Mouse (Mus musculus) layer of hippocampus, adult 18-20 months (tissue): ENCODE data around the gene Asb8. TPM values are rescaled to one million over a fixed set of nuclear protein-coding genes. Genes with fewer than 3 reads are reported as not detected.

Source experiments
- DNase-seq, 2 experiments: peaks; one replicate each; pipeline ENCODE4 v3.0.0; 2022; ENCODE audit warnings: low spot score in 2 of 2
- total RNA-seq, 2 experiments: library from RNA; stranded (reverse); gene quantifications; 2 replicates each; pipeline ENCODE4 v1.2.3; 2021

Gene Asb8
- total RNA-seq, 2 experiments from 2014 or later = 53.7 to 54.8 TPM

GRCm38 (mm10) chr15:98089421-98090183 is 75.8 kb downstream of the Asb8 start:
- DNase-seq = no peak

- DNase-seq = no peak
These were observed 76.5 kb downstream of the Asb8 start for GRCm38 (mm10) chr15:98088889-98089288.

Other genes with a start within 250 kb of the Asb8 start
- 10 to 100 TPM; 33.0 to 36.5 TPM for gene Tmem106c, start 201.4 kb downstream of the Asb8 start, total RNA-seq
- gene Col2a1, start 160.9 kb downstream of the Asb8 start, total RNA-seq = 1 to 10 TPM; 1.3 to 1.6 TPM
- 100 to 1,000 TPM; 370 to 384 TPM for gene Pfkm, start 73.0 kb downstream of the Asb8 start, total RNA-seq
- 10 to 100 TPM; 12.4 to 13.2 TPM for gene Senp1, start 71.9 kb downstream of the Asb8 start, total RNA-seq
- gene Ccdc184, start 1.5 kb upstream of the Asb8 start, total RNA-seq = 10 to 100 TPM; 11.7 to 12.7 TPM
- under 1 TPM in 1 of 2 experiments, not detected in 1; 0.68 TPM for gene Olfr288, start 29.9 kb upstream of the Asb8 start, total RNA-seq
- gene Gm44579, start 55.4 kb upstream of the Asb8 start, total RNA-seq = under 1 TPM in 1 of 2 experiments, not detected in 1; 0.25 TPM
- gene Olfr287, start 55.4 kb upstream of the Asb8 start, total RNA-seq = 1 to 10 TPM; 4.4 to 5.1 TPM
- not detected for gene Olfr286, start 68.8 kb upstream of the Asb8 start, total RNA-seq
- gene H1fnt, start 91.7 kb upstream of the Asb8 start, total RNA-seq = not detected
- 1 to 10 TPM; 6.3 to 6.5 TPM for gene Zfp641, start 130.5 kb upstream of the Asb8 start, total RNA-seq
- gene Olfr285, start 151.7 kb upstream of the Asb8 start, total RNA-seq = not detected
- not detected for gene Olfr284, start 175.4 kb upstream of the Asb8 start, total RNA-seq
- not detected for gene Olfr283, start 215.3 kb upstream of the Asb8 start, total RNA-seq